Mouse (Mus musculus): Measurements from ENCODE around the gene Hlx.

Hlx gene

GRCm38 (mm10) chr1:184733300-184734066 is 1.1 kb upstream of the Hlx start:
- no peak for DNase-seq (ENCODE audit: low spot score)

GRCm38 (mm10) chr1:184731644-184732545 is 524 bp downstream of the Hlx start:
- DNase-seq (ENCODE audit: low spot score): no peak

- no peak for DNase-seq (ENCODE audit: low spot score)
Measured at GRCm38 (mm10) chr1:184731091-184731640, 1.3 kb downstream of the Hlx start.

- DNase-seq (ENCODE audit: low spot score): no peak
Measured at GRCm38 (mm10) chr1:184730453-184731013, 1.9 kb downstream of the Hlx start.

GRCm38 (mm10) chr1:184729357-184730140 is 2.9 kb downstream of the Hlx start:
- DNase-seq (ENCODE audit: low spot score): no peak

- DNase-seq (ENCODE audit: low spot score): no peak
Measured at GRCm38 (mm10) chr1:184728561-184729115, 3.8 kb downstream of the Hlx start.

- no peak for DNase-seq (ENCODE audit: low spot score)
Measured at GRCm38 (mm10) chr1:184727401-184728265, 4.8 kb downstream of the Hlx start.

GRCm38 (mm10) chr1:184726576-184727300 is 5.7 kb downstream of the Hlx start:
- no peak for DNase-seq (ENCODE audit: low spot score)

GRCm38 (mm10) chr1:184725318-184725790 is 7.1 kb downstream of the Hlx start:
- DNase-seq (ENCODE audit: low spot score): no peak

- no peak for DNase-seq (ENCODE audit: low spot score)
Measured at GRCm38 (mm10) chr1:184724551-184725317, 7.7 kb downstream of the Hlx start.

- DNase-seq (ENCODE audit: low spot score): no peak
Measured at GRCm38 (mm10) chr1:184723899-184724298, 8.5 kb downstream of the Hlx start.

GRCm38 (mm10) chr1:184721121-184721520 is 11.3 kb downstream of the Hlx start:
- no peak for DNase-seq (ENCODE audit: low spot score)

- DNase-seq (ENCODE audit: low spot score): no peak
Measured at GRCm38 (mm10) chr1:184720162-184721025, 12.0 kb downstream of the Hlx start.

- no peak for DNase-seq (ENCODE audit: low spot score)
Measured at GRCm38 (mm10) chr1:184718261-184719120, 13.9 kb downstream of the Hlx start.

- no peak for DNase-seq (ENCODE audit: low spot score)
Measured at GRCm38 (mm10) chr1:184717691-184718200, 14.7 kb downstream of the Hlx start.

GRCm38 (mm10) chr1:184717016-184717568 is 15.3 kb downstream of the Hlx start:
- DNase-seq (ENCODE audit: low spot score): no peak
